Mouse (Mus musculus) ES-E14 (cell line): ENCODE measurements around the gene St3gal3.

Experiments used
- CHD2 ChIP-seq: IDR thresholded peaks from 2 replicates; pipeline ENCODE4 v1.6.1; 2014; ENCODE audit warnings: mild to moderate bottlenecking, low read depth, low read length, inconsistent platforms
- HCFC1 ChIP-seq: IDR thresholded peaks from 2 replicates; pipeline ENCODE4 v1.6.1; 2012; ENCODE audit warnings: low read length, inconsistent platforms, borderline replicate concordance; ENCODE audit not compliant: insufficient read depth
- MAFK ChIP-seq: IDR thresholded peaks from 2 replicates; pipeline ENCODE4 v1.6.1; 2014; ENCODE audit warnings: mild to moderate bottlenecking, low read depth, low read length, inconsistent platforms; ENCODE audit not compliant: insufficient read depth
- ZC3H11A ChIP-seq: IDR thresholded peaks from 2 replicates; pipeline ENCODE4 v1.6.1; 2012; ENCODE audit warnings: low read depth, mild to moderate bottlenecking, inconsistent platforms, low read length, borderline replicate concordance
- ZNF384 ChIP-seq: IDR thresholded peaks from 2 replicates; pipeline ENCODE4 v1.6.1; 2012; ENCODE audit warnings: low read depth, low read length, inconsistent platforms

DNA sequence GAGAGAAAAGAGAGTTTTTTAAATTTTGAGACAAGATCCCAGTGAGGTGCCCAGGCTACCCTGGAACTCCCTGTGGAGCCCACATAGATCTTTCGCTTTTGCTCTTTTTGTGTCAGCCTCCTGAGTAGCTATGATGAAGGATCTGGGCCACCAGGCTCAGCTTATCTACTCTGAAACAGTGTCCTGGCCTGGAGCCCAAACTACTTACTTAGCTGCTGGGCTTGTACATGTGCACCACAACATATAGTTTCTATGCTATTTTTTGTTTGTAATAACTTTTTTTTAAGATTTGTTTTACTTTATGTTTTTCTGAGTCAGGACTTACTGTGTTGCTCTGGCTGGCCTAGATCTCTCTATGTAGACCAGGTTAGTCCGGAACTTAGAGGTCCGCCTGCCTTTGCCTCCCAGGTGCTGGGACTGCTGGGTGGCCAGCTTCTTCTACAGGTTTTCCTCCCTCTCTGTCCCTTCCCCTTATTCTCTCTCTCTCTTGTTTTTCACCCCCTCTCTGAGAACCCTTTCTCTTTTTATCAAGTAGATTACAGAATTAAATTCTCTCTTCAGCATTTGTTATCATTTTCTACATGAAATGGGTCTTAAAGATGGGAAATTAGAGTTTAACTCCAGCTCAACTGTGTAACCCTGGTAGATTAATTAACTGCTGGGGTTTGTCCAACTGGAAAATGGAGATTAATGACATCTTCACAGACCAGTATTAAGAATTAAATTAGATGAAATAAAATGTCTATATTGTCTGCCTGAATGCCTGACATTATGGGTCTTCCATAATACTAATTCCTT is 29.3 kb downstream of the St3gal3 start:
- TF ChIP-seq ZNF384 (no peak), CHD2 (no peak), HCFC1 (no peak), ZC3H11A (no peak), MAFK (no peak)
